Mouse (Mus musculus): ENCODE measurements at regions not wholly inside any gene's neighbourhood (a gene's known extent, or its start where the extent isn't known, plus 50 kb on each side); places are given as distances from the start of the nearest gene placed in this dataset.

DNA sequence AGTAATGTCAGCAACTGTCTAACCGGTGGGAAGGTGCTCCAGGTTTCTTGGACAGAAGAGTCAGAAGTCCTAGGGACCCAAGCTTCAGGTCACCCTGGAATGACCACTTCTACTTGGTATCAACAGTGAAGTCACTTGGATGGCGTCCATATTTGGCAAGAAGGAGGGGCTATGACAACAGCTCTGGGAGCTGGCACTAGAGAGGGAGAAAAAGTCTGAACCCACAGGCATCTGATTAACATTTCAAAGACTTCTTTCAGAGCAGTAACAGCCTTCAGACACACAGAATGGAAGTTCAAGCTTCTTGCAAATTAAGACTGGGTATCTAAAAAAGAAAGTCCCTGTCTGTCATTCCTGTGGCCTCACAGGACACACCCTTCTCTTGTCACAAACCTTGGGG is 124.4 kb downstream of the Polr2m start:
- no peak for ATAC-seq (replicated peaks; ENCODE audit: poor library complexity, severe bottlenecking)

DNA sequence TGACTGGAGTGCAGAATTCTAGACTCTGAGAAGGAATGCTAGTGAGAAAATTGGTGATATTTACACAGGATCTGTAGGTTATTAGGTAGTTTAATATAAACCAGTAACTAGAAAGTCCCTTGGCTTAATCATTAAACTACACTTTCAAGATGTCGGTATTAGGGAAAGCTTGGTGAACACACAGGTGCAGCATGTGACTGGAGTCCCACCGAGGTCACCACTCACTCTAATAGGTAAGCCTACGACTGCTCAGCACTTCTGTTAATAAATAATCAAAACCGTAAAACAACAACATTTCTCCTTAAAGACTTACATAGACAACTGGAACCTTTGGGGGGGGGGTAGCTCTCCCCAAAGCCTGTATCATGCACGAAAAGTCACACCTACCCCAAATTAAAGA is 125.1 kb downstream of the Polr2m start:
- no peak for ATAC-seq (replicated peaks; ENCODE audit: poor library complexity, severe bottlenecking)

DNA sequence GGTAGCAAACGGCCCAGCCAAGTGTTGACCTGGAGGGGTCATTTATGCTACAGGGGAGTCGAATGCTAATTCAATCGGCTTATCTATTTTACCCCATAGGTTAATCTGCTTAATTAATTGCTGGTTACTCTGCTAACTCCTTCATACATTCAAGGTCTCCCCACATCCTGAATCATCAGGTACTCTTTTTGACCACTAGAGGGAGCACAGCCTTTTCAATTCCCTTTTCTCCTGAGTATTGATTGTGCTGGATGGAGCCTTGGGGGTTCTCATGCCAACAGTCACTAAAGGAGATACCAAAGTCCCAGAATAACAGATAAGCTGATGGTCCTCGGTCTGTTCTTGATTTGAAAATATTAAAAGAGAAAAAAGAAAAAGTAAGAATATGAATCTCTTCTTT is 126.8 kb downstream of the Polr2m start:
- no peak for ATAC-seq (replicated peaks; ENCODE audit: poor library complexity, severe bottlenecking)

DNA sequence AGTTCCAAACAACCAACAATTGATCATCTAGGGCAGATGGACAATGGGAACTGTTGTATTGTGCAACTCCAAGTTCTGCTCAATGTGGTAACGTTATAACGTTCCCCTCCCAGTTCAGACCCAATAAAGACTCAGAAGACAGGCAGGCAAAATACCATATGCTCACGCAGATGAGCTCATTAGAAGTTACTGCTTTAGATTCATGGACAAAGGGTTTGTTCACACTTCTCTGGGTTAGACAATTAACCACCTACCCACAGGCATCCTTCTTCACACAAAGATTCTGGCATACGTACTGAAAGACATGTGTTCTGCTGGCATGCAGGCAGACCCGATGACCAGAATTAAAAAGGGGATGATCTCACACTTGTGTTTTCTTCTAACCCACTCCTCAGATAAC is 130.0 kb downstream of the Polr2m start:
- no peak for ATAC-seq (replicated peaks; ENCODE audit: poor library complexity, severe bottlenecking)

Measured in granulocyte monocyte progenitor cell, adult 5-6 weeks (primary cell).